Mouse (Mus musculus): ENCODE results near the gene Pipox.

Pipox gene

GRCm38 (mm10) chr11:77875847-77876759 lies 17.8 kb downstream of the Pipox start:
- DNase-seq (ENCODE audit: low spot score): no peak

- no peak for DNase-seq (ENCODE audit: low spot score)
These were observed 18.6 kb downstream of the Pipox start for GRCm38 (mm10) chr11:77875269-77875668.

GRCm38 (mm10) chr11:77874685-77875231 lies 19.1 kb downstream of the Pipox start:
- DNase-seq (ENCODE audit: low spot score): no peak

- no peak for DNase-seq (ENCODE audit: low spot score)
These were observed 20.8 kb downstream of the Pipox start for GRCm38 (mm10) chr11:77873116-77873515.

GRCm38 (mm10) chr11:77872685-77873084 lies 21.2 kb downstream of the Pipox start:
- DNase-seq (ENCODE audit: low spot score): no peak

- DNase-seq (ENCODE audit: low spot score): no peak
These were observed 21.7 kb downstream of the Pipox start for GRCm38 (mm10) chr11:77872236-77872635.

GRCm38 (mm10) chr11:77871436-77871835 lies 22.5 kb downstream of the Pipox start:
- DNase-seq (ENCODE audit: low spot score): no peak

- no peak for DNase-seq (ENCODE audit: low spot score)
These were observed 26.3 kb downstream of the Pipox start for GRCm38 (mm10) chr11:77867419-77868083.

GRCm38 (mm10) chr11:77864771-77865170 lies 29.1 kb downstream of the Pipox start:
- DNase-seq (ENCODE audit: low spot score): no peak

- no peak for DNase-seq (ENCODE audit: low spot score)
These were observed 31.0 kb downstream of the Pipox start for GRCm38 (mm10) chr11:77862887-77863286.

GRCm38 (mm10) chr11:77860947-77861346 lies 32.9 kb downstream of the Pipox start:
- DNase-seq (ENCODE audit: low spot score): no peak

GRCm38 (mm10) chr11:77858589-77858988 lies 35.3 kb downstream of the Pipox start:
- no peak for DNase-seq (ENCODE audit: low spot score)

GRCm38 (mm10) chr11:77857089-77857488 lies 36.8 kb downstream of the Pipox start:
- DNase-seq (ENCODE audit: low spot score): no peak

- no peak for DNase-seq (ENCODE audit: low spot score)
These were observed 38.5 kb downstream of the Pipox start for GRCm38 (mm10) chr11:77855396-77855795.

- DNase-seq (ENCODE audit: low spot score): no peak
These were observed 39.3 kb downstream of the Pipox start for GRCm38 (mm10) chr11:77854641-77855040.

GRCm38 (mm10) chr11:77852941-77853668 lies 40.8 kb downstream of the Pipox start:
- no peak for DNase-seq (ENCODE audit: low spot score)

GRCm38 (mm10) chr11:77852195-77852594 lies 41.7 kb downstream of the Pipox start:
- peak; percentile 5 for DNase-seq (ENCODE audit: low spot score)

GRCm38 (mm10) chr11:77851483-77852010 lies 42.3 kb downstream of the Pipox start:
- no peak for DNase-seq (ENCODE audit: low spot score)

- no peak for DNase-seq (ENCODE audit: low spot score)
These were observed 43.3 kb downstream of the Pipox start for GRCm38 (mm10) chr11:77850401-77851244.

- no peak for DNase-seq (ENCODE audit: low spot score)
These were observed 44.7 kb downstream of the Pipox start for GRCm38 (mm10) chr11:77849151-77849550.

- DNase-seq (ENCODE audit: low spot score): no peak
These were observed 45.8 kb downstream of the Pipox start for GRCm38 (mm10) chr11:77848131-77848530.

Data from adipocyte (in vitro differentiated cells).